Mouse (Mus musculus) ES-E14 (cell line): ENCODE results near the gene Hist1h2bl.

Experiments
- MAFK ChIP-seq: IDR thresholded peaks from 2 replicates; pipeline ENCODE4 v1.6.1; 2014; ENCODE audit warnings: mild to moderate bottlenecking, low read depth, low read length, inconsistent platforms; ENCODE audit not compliant: insufficient read depth
- ZNF384 ChIP-seq: IDR thresholded peaks from 2 replicates; pipeline ENCODE4 v1.6.1; 2012; ENCODE audit warnings: low read depth, low read length, inconsistent platforms

GRCm38 (mm10) chr13:21733466-21733865, 17.5 kb upstream of the Hist1h2bl start:
- TF ChIP-seq MAFK (no peak), ZNF384 (no peak)
